Mouse (Mus musculus) splenic B cell, adult 2 months (primary cell): ENCODE data around the gene Tmed11.
"Not testable (repeated sequence)": the region's sequence is repeated elsewhere in the genome, so short reads cannot be mapped to it uniquely, and the experiment has no call there.

ENCODE experiments used
- DNase-seq: peaks from one replicate; pipeline ENCODE4 v3.0.0-alpha.2; 2011; ENCODE audit warnings: low read depth, low spot score
- H3K27me3 ChIP-seq: 2 replicates; pipeline ENCODE4 v1.6.1; 2012; ENCODE audit warnings: mild to moderate bottlenecking, low read length, moderate library complexity, mixed read lengths; ENCODE audit not compliant: control insufficient read depth, poor library complexity, insufficient read depth, severe bottlenecking
- H3K36me3 ChIP-seq: 2 replicates; pipeline ENCODE4 v1.6.1; 2012; ENCODE audit warnings: mild to moderate bottlenecking, low read length, moderate library complexity, mixed read lengths; ENCODE audit not compliant: control insufficient read depth, poor library complexity, insufficient read depth, severe bottlenecking

The Tmed11 gene

GRCm38 (mm10) chr5:108795263-108795662 is at the start of gene Tmed11:
TSS of gene Tmed11 (minus strand) at chr5:108795363.
- DNase-seq, H3K27me3 ChIP-seq: not testable (repeated sequence)

GRCm38 (mm10) chr5:108836156-108836555 is 41.0 kb upstream of the Tmed11 start:
- Histone ChIP-seq H3K27me3 (no peaks in the 10 kb centered on the region), H3K36me3 (no peaks in the 10 kb centered on the region)
- no peak for DNase-seq

More at GRCm38 (mm10) chr5:108795263-108795662, at the start of gene Tmed11:
- H3K36me3 ChIP-seq: not testable (repeated sequence)

DNA sequence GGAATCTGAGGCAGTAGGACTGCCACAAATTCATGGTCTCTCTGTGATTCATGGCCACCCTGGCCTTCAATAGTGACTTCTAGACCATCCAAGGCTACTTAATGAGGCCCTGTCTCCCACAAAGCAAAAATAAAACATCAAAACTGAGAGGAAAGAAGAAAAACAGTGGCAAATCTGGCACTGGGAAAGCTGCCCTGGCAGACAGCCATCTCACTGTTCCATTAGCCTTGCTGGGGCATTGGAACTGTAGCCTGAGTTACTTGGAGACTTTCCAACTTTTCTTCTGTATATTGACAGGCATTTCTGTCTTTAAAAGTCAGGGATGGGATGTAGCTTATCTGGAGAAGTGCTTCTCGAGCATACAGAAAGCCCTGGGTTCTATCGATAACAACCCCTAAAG is 28.1 kb upstream of the Tmed11 start:
- Histone ChIP-seq H3K27me3 (no peaks in the 10 kb centered on the region), H3K36me3 (no peaks in the 10 kb centered on the region)
- DNase-seq: no peak

DNA sequence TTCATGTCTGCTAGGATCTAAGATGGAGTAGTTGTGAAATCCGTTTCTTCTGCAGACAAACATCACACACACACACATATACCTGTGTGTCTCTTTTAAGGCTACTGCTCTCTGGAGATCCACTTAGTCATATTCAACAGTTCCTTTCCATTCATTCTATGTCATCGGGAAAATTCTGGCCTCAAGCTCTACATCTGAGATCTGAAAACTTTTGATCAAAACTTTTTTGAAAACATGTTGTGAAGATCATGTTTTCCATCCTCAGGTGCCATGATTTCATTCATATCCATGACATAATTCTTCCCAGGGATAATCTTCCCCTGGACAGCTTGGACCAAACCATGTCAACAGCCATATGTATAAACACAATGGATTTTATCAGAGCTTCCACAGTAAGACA is 13.6 kb upstream of the Tmed11 start, which contains the start of gene Vmn2r8:
TSS of gene Vmn2r8 (minus strand) at position 101 of the 400 bp plus-strand sequence.
- H3K36me3 ChIP-seq, H3K27me3 ChIP-seq, DNase-seq: not testable (repeated sequence)

GRCm38 (mm10) chr5:108803646-108804045 is 8.5 kb upstream of the Tmed11 start:
- no peak for DNase-seq
- Histone ChIP-seq H3K36me3 (no peaks in the 10 kb centered on the region), H3K27me3 (no peaks in the 10 kb centered on the region)

DNA sequence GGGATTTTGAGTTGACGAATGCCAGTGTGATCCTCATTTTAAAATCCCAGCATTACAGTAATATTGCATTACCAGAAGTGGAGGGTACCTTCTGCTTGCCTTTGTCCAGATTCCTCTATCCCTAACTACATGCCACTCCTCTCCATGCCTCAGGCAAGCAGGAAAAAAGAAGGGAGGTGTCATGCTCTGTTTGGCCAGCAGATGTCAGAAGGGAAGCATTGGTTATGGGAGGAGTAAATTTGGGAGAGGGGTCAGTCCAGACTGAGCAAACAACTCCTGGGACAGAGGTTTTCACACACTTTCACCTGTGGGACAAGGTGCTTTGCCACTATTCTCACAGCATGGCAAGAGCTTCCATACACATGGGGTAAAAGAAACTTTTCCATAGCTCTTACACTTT is 4.8 kb downstream of the Tmed11 start:
- H3K36me3 ChIP-seq, H3K27me3 ChIP-seq, DNase-seq: not testable (repeated sequence)

GRCm38 (mm10) chr5:108774630-108775306 is 20.4 kb downstream of the Tmed11 start, which contains the start of gene Rnf212:
TSS of gene Rnf212 (minus strand) at chr5:108774982.
- H3K27me3 ChIP-seq: no peaks in the 10 kb centered on the region
- DNase-seq: no peak
- H3K36me3 ChIP-seq: no peaks in the 10 kb centered on the region

- Histone ChIP-seq H3K27me3 (no peaks in the 10 kb centered on the region), H3K36me3 (no peaks in the 10 kb centered on the region)
- DNase-seq: no peak
Measured at GRCm38 (mm10) chr5:108760002-108760401, 35.2 kb downstream of the Tmed11 start.

DNA sequence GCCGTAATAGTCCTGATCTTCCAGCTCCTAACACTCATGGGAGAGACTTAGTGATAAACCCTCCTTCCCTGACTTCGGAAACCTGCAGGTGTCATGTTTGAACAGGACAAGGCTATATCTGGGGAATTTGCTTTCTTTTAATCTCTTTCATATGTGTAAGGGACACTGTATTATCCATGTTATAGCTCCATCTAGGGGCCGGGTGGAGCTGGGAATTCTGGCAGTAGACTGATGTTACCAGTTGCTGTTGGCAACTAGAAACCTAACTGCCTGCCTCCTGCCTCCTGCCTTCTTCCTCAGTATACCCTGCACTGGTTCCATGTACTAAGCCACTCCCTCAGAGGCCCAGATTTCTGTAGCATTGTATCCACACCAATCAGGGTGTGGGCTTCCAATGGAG is 36.8 kb downstream of the Tmed11 start:
- peak; percentile 3 for DNase-seq

DNA sequence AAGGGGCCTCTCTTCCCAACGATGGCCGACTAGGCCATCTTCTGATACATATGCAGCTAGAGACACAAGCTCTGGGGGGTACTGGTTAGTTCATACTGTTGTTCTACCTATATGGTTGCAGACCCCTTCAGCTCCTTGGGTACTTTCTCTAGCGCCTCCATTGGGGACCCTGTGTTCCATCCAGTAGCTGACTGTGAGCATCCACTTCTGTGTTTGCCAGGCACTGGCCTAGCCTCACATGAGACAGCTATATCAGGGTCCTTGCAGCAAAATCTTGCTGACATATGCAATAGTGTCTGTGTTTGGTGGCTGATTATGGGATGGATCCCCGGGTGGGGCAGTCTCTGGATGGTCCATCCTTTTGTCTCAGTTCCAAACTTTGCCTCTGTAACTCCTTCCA is 43.9 kb downstream of the Tmed11 start:
- H3K27me3 ChIP-seq, DNase-seq, H3K36me3 ChIP-seq: not testable (repeated sequence)

More for the DNA sequence above, 36.8 kb downstream of the Tmed11 start:
- no peaks in the 10 kb centered on the region for H3K27me3 ChIP-seq
- no peaks in the 10 kb centered on the region for H3K36me3 ChIP-seq

DNA sequence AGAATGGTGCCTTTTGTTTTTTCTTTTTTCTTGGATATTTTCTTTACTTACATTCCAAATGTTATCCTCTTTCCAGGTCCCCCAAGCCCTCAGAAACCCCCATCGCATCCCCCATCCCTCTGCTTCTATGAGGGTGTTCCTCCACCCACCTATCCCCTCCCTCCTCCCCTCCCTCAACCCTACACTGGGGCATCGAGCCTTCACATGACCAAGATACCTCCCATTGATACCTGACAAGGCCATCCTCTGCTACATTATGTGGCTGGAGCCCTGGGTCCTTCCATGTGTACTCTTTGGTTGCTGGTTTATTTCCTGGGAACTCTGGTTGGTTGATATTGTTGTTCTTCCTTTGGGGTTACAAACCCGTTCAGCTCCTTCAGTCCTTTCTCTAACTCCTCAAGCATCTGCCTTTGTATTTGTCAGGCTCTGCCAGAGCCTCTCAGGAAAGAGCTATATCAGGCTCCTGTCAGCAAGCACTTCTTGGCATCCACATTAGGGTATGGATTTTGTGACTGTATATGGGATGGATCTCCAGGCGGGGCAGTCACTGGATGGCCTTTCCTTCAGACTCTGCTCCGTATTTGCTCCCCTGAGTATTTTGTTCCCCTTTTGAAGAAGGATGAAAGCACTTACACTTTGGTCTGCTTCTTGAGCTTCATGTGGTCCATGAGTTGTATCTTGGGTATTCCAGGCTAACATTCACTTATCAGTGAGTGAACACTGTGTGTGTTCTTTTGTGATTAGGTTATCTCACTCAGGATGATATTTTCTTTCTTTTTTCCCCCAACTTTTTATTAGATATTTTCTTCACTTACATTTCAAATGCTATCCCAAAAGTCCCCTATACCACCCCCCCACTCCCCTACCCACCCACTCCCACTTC is 44.6 kb downstream of the Tmed11 start:
- no peaks in the 10 kb centered on the region for H3K27me3 ChIP-seq
- no peak for DNase-seq

DNA sequence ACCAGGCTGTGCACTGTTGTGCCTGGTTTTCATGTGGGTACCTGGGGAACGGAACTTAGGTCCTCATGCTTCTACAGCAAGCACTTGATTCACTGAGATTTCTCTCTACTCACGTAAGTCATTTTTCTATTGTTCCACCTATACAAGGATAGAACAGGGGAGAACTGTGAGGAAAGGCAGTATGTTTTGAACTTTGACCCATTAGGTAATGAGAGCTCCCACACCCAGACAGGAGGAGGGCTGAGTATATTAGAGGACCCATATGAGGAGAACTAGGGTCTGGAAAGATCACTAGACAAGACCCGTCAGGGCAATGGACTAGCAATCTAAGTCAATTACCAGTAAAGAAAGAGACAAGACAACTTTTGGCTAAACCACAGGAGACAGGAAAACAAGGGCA is 50.5 kb downstream of the Tmed11 start:
- no peak for DNase-seq
- Histone ChIP-seq H3K27me3 (no peaks in the 10 kb centered on the region), H3K36me3 (no peaks in the 10 kb centered on the region)

More for the DNA sequence above, 44.6 kb downstream of the Tmed11 start:
- H3K36me3 ChIP-seq: no peaks in the 10 kb centered on the region

DNA sequence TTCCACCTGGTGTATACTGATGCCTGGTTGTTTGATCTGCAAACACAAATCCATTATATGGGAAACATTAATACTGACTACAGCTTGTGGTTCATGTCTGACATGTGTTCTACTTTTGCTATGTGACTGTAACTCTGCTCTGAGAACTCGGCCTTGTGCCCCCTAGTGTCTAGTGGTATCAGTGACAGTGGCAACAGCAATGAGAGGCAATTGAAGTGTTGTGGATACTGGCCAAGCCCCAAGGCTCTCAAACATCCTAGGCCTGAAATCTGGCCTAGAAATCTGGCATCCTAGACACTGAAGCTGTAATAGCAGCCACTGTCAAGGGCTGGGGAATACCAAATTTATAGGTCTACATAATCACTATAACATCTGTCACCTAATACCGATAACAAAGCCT is 51.3 kb downstream of the Tmed11 start:
- Histone ChIP-seq H3K36me3 (no peaks in the 10 kb centered on the region), H3K27me3 (no peaks in the 10 kb centered on the region)
- peak; percentile 3 for DNase-seq

GRCm38 (mm10) chr5:108742596-108742995 is 52.6 kb downstream of the Tmed11 start:
- DNase-seq: no peak
- no peaks in the 10 kb centered on the region for H3K27me3 ChIP-seq
- H3K36me3 ChIP-seq: no peaks in the 10 kb centered on the region

GRCm38 (mm10) chr5:108741844-108742243 is 53.3 kb downstream of the Tmed11 start:
- Histone ChIP-seq H3K36me3 (no peaks in the 10 kb centered on the region), H3K27me3 (no peaks in the 10 kb centered on the region)
- no peak for DNase-seq
